Mouse (Mus musculus) erythroblast, adult 5-6 weeks (primary cell): Measurements from ENCODE around the gene Castor2. TPM values are rescaled to one million over a fixed set of nuclear protein-coding genes. Genes with fewer than 3 reads are reported as not detected.

Source experiments
- ATAC-seq: replicated peaks from 2 replicates; pipeline ENCODE4 v1.8.0; 2016; ENCODE audit warnings: moderate number of reproducible peaks, mild to moderate bottlenecking, moderate TSS enrichment, inconsistent platforms; ENCODE audit not compliant: poor library complexity, low FRiP score, severe bottlenecking
- total RNA-seq, 2 experiments: library from RNA; stranded (forward) in 1 of 2; stranded (reverse) in 1 of 2; fragments of 150-400 nt in 1 of 2; fragments of 200-764, 138-1000 nt in 1 of 2; gene quantifications; 2 replicates each; pipeline versions ENCODE4 v1.2.3 to v1.2.4; 2015 to 2017; ENCODE audit warnings: low replicate concordance in 2 of 2

Gene Castor2
- total RNA-seq (2015; ENCODE audit: low replicate concordance), result 1.3 TPM in 1 of 2 replicates, not detected in the other
- 0.09 and 0.28 TPM in 2 replicates for total RNA-seq (2017; ENCODE audit: low replicate concordance)

DNA sequence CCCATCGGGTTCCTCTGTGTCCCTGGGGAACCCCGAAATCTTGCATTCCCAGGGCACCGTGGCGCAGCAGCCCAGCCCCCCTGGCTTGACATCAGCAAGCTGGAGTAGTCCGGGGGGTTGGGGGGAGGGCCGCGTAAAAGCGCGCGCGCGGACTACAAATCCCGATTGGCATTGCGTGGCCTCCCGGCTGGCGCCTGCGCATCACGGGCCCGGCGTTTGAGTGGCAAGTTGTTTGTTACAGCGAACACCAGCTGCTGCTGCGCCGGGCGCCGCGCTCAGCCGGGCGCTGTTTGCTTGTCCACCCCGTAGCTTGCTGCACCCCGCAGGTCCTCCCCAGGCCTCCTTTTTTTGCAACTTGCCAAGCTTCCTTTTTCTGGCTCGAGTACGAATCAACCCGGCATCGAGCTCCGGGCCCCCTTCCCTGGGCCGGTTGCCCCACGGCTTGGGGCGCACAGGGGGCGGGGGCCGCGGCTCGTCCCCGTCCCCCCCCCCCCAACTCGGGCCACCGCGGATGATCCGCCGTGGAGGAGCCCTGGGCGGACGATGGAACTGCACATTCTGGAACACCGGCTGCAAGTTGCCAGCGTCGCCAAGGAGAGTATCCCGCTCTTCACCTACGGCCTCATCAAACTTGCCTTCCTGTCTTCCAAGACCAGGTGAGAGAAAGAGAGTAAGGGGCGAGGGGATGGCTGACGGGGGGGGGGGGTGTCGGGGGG is at the start of gene Castor2:
Castor2 (plus strand) TSS at position 216 of the 716 bp plus-strand sequence.
- ATAC-seq, result no peak

DNA sequence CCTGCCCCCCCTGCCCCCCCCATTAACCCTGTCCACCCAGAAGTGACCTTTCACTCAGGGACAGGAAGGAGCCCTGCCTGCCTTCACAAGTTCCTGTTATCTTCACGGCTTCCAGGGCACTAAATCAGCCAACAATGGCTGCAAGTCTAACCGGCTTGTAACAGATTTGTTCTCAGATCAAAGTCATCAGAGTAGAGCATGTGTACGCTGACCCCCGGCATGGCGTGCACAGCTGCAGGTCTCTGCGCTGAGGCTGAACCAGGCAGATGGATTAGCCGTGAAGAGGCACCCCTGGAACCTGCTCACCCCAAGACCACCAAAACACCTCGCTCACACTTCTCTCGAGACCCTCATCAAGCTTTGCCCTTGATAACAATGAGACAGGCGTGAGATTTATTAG is 48.8 kb upstream of the Castor2 start:
- ATAC-seq, result no peak

DNA sequence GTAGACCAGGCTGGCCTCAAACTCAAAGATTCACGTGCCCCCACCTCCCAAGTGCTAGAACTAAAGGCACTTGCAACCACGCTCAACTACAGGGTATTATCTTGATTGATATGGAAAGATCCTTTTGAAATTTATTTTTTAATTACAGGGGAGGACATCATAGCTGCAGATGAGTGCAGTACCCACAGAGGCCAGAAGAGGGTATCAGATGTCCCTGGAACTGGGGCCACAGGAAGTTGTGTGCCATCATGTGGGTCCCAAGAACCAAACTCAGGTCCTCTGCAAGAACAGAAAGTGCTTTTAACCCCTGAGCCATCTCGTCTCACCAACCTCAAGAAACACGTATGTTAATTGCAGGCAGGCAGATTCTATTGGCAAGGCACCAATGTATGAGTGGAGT is 46.9 kb upstream of the Castor2 start:
- no peak for ATAC-seq

DNA sequence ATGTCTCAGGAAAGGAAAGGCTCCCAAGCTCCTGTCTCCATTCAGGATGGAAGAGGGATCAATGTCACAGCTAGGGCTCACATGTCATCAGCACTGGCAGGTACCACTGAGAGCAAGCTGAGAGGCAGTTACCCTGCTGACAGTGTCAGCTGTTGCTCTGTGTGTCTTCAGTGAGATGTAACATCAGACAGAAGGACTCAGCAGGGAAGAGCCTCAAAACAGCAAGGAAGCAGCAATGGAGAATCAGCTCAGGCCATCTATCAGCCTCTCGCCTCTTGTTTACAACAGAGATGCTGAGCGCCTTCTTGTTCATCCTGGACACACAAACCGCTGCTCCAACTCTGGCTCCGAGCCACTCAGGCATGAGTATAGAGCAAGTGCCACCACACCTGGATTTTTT is 45.0 kb upstream of the Castor2 start:
- no peak for ATAC-seq

DNA sequence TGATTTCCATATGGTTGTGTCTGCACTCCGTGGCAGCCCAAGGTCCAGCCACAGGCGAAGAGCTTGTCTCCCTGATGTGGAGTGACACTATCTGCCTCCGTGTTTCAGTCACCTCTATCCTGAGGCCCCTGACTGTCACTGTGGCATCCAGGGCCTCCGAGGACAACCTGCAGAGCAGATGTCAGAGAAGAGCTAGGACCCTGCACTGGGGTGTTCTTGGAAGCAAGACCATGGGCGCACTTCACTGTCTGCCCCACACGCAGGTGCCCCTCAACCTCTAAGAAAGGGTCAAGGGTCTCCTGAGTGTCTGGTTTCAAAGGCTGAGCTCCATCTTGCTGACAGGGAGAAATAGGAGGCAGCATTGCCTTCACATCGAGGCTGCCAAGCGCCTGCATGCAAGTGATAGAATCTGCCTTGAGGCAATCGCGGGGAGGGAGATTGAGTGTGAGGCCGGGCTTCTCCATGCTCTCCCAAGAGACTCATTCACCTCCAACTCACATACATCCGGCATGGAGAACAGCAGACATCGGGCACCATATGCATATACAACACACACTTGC is 40.6 kb upstream of the Castor2 start:
- no peak for ATAC-seq

DNA sequence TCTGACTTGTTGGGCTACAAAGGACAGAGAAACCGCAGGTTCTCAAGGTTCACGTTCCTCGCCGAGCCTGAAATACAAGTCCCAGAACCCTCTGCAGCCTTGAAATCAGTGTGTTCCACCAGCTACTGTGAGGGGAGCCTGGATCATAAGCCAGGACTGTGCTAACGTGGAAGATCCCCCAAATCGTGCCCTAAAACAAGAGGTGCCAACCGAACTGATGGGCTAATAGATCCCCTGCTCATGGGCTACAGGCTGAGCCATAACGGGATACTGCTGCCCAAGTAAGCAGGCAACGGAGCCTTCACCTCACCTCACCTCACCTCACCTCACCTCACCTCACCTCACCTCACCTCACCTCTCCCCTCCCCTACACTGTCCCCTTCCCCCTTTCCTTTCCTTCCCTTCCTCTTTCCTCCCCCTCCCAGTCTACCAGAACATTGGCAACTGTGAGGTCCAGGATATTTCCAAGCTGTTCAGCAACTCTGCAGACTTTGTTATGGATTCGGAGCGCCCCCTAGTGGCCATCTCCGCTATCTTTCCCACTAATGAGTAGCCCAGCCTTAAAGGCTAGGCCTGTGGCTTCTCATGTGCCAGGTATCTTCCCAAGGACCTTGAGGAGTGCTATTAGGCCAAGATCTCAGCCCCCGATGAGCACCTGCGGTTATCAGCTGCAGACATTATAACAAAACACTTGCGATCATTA is 36.0 kb upstream of the Castor2 start:
- no peak for ATAC-seq

DNA sequence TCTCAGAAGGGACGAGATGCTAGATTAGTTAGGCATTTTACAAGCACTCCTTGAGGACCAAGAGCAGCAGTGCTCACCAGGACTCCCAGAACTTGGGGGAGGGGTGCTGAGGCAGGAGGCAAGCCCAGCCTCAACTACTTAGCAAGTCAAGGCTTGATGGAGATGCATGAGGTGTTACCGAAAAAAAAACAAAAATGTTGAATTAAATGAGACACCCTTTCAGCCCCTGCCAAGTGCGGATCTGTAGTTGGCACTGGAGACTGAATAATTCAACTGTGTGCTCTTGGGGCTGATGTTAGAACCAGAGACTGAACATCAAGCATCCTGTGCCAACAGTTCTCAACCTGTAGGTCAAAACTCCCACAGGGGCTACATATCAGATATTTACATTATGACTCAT is 33.2 kb upstream of the Castor2 start:
- ATAC-seq, result no peak

DNA sequence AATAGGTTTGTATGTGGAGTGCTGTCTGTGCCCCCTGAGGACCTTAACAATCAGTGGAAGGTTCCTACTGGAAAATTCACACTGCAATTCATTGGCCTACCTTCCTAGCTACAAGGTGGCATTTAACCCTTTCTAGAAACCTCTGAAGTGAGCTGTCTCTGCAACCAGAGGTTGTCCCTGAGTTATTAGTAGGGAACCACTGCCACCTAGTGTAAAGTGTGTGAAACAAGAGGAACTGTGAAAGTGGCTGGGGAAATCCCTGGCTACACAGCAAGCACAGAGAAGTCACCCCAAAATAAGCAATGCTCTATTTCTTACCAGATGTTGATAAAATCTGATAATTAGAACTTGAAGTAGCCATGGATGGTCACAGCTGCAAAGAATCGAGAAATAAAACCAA is 31.6 kb upstream of the Castor2 start:
- ATAC-seq, result no peak

DNA sequence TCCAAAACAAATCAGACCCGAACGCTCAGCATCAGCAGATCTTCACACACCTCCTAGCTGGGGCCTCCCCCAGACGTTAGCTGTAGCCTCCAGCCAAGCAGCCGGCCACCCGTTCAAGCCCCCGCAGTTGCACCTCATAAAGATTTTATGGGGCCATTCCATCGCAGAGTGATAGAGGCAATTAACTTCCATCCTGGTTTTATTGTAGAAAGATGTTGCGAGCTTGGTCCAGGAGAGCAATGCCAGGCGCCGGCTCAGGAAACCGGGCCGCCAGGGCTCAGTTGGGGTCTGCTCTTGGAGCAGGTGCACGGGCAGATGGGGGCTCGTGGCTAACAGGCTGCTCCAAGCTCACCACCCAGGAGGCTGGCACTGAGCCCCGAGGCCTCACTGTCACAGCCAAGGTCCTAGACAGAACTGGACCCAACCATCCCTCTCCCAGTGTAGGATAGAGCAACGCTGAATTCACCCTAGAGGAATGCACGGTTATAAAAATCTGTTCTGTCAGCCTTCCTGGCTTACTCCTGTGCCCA is 25.9 kb upstream of the Castor2 start:
- ATAC-seq, result no peak

DNA sequence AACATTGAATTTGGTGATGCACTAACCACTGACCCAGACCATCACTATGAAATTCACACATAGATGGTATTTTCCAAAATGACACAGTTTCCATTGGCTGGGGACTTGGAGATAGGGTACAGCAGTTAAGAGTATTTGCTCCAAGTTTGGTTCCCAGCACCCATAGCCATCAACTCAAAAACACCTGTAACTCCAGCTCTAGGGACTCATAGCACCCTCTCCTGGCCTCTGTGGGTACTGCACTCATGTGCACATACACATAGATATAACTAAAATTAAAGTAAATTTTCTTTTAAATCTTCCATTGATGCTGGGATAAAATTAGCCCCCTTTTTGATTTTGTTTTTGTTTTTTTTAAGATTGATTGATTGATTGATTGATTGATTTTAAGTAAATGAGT is 25.1 kb upstream of the Castor2 start:
- no peak for ATAC-seq

DNA sequence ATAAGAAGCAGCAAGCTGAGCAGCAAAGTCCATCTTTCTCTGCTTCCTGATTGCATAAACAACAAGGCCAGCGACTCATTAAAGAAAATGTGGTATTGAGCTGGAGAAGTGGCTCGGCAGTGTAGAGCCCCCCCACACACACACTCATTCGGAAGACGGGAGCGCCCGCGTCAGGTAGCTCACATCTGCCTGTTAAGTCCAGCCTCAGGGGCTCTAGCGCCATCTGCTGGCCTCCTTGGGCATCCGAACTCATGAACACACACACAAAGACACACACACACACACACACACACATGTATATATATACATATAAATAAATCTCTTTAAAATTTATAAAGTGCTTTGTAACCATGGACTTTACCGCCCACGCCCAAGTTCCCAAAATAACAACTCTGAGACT is 23.3 kb upstream of the Castor2 start:
- ATAC-seq, result no peak

DNA sequence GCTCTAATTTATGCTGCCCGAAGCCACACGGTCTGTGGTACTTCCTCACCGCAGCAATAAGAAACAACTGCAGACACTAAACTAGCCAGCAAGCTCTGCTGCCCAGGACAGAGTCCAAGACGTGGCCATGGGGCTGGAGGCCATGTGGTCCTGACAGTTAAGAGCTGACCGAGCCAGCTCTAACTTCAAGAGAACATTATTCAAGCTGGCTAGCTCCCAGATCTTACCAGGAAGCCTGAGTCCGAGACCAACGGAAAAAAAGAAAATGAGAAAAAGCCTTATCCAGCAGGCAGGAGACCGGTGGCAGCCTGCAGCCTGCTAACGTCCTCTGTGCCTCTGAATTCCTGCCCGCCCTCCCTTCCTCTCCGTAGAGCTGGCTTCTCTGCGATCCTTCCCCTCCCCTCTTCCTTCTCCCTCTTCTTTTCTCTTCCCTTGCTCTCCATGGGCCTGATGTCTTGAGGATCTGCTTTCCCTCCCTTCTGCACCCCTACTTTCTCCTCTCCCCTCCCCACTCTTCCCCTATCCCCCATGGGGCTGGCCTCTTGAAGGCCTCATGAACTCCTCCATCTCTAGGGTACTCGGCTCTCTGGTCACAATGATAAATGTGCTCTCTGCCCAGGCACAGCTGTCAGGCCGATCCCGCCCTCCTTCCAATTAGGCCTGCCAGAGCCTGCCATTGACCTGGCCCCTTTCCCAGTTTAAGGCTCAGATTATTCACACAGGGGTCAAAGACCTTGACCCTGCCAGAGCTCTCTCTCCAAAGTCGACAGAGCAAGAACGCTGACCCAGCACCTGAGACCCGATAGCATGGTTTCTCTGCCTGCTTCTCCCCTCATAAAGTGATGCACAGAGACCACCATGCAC is 18.6 kb upstream of the Castor2 start:
- ATAC-seq, result no peak

DNA sequence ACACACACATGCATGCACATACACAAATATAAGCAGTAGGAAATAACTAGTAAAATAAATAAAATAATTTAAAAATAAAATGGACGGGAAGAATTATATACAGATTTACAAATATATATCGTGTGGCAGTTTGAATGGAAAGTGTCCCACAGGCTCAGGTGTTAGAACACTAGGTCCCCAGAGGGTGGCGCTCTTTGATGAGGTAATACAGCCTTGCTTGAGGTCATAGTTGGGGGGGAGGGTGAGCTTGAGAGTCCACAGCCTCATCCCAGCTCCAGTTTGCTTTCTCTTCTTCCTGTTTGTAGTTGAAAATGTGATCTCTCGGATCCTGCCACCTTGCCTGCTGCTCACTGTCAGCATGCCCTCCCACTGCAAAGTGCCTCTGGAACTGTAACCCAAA is 14.3 kb upstream of the Castor2 start:
- ATAC-seq, result no peak

DNA sequence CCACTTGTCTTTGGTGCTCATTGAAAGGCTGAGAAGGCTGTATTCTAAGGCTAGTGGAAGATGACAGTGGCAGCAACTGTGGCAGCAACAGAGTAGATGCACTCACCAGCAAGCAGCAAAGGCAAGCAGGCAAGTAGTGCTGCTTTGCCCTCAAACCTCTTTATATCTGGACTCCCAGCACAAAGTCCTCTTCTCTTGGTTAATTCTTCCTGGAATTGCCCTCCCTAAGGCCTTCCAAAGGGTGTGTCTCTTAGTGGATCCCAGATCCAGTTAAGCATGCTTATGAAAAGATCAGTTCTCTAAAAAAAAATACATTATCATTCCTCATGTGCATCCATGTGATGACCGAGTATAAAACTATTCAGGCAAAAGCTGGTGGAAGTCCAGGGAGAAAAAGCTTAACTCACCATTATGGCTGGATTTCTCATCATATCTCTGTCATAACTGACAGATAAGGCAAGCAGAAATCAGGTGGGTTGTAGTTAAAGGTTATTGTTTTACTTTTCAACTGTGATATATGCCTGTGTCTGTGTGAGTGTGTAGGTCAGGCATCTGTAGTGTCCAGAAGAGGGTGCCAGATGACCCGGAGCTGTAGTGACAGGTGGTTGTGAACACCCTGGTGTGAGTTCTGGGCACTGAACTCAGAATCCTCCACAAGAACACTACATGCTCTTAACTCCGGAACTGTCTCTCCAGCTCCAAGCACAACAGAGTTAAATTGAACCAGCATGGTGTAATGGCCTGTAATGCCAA is 13.4 kb upstream of the Castor2 start:
- no peak for ATAC-seq

DNA sequence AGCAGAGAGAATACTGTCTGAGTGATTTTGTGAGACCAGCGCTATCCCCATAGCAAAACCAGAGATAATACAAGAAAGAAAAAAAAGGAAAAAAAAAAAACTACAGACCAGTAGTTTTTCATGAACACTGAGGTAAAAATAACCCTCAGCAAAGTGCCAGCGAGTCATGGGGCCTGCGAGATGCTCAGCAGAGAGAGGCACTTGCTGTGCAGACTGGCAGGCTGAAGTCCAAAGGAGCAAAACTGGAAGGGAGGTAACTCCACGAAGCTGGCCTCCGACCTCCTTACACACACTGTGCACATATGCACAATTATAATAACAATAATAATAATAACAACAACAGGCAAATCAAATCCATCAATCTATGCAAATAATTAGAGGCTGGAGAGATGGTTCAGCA is 12.3 kb upstream of the Castor2 start:
- no peak for ATAC-seq

DNA sequence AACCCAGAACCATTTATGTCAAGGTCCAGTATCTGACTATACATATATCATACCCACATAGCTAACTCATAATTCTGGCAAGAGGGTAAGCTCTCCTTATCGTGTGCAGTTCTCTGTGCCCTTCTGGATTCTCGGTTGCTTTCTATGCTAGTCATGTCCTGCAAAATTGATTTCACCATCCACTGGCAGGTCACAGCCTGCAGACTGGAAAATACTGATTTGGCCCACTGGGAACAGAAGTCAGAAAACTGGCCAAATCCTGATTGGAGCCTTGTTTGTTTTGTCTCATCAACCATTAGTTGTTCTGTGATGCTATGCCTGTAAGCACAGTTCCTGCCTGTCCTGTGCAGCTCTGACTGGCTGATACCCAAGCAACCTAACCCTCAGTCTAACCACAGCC is 3.7 kb upstream of the Castor2 start:
- no peak for ATAC-seq

DNA sequence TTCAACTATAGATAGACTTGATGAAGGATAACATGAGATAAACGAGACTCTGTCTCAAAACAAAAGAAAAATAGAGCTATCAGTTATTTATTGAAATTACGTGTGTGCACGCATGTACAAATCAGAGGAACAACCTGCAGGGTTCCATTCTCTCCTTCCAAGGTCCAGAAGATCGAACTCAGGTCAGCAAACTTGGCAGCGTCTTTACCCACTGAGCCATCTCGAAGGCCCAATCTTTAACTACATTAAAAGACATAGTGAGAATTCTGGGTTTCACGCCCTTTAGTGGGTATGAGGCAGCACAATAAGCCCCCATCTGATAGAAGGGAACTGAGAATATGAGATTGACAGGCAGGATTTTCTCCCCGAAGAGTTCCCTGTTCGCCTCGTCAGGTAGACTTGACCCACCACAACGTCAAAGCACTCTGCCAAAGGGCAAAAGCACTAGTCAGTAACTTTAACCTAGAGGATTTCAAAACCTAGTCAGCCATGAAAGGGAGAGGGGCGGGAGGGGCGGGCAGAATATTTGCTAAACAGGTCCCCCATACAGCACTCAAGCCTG is 1.1 kb upstream of the Castor2 start:
- ATAC-seq, result no peak

DNA sequence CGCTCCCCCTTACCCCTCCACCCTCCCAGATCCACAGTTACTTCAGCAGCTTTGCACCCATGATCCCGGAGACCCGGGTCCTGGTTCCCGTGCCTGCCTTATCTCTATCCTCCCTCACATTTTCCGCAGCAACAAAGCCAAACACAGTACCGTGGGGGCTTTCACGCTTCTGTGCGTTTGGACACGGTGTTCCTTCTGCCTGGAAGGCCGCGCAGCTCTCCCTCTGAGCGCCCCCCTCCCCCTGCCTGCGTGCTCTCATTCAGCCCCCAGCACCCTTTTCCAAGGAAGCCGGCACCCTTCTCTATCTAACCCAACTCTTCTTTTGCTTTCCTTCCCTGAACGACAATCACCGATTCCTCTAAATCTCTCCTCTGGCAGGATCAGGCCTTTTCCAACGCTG is 535 bp upstream of the Castor2 start:
- no peak for ATAC-seq

DNA sequence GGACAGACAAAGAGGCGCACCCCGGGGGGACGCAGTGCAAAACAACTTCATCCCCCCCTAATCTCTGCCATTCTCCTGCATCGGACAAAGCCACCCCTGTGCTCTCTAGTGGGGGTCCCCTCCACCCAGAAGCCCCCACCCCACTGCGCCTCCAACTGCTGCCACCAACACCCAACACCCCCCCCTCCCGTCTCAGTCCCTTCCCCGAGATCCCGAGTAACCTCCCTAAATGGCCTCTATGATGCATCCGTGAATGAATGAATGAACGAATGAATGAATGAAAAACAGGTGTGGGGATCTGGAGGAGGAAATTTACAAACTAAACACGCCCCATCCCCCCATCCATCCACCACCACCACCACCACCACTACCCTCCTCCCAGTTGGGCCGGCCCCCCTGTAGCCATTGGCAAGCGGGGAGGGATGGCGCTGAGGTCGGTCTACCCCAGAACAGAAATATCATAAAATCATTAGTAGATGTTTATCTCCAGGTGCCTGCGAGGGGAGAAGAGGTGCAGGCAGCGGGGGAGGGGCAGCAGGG is 791 bp downstream of the Castor2 start:
- no peak for ATAC-seq
